Mouse (Mus musculus) heart, postnatal 0 days (tissue): ENCODE measurements around the gene Gm49630. TPM values are rescaled to one million over a fixed set of nuclear protein-coding genes. Genes with fewer than 3 reads are reported as not detected.
"Not testable (repeated sequence)": the region's sequence is repeated elsewhere in the genome, so short reads cannot be mapped to it uniquely, and the experiment has no call there.

Experiments used
- ATAC-seq: fragments of 200-750 bp; cut with Nextera tagmentation; 2 replicates; pipeline ENCODE4 v1.8.0; 2017; ENCODE audit warnings: low read depth, moderate number of reproducible peaks, moderate library complexity; ENCODE audit not compliant: insufficient read depth
- DNase-seq: peaks from one replicate; pipeline ENCODE4 v3.0.0-alpha.2; 2016; ENCODE audit warnings: low spot score
- H3K27ac ChIP-seq: fragments of 300-500 bp; sonication (generic); 2 replicates; pipeline ENCODE4 v1.5.1; 2014; ENCODE audit warnings: low read depth, mild to moderate bottlenecking
- H3K27me3 ChIP-seq: fragments of 300-500 bp; sonication (generic); 2 replicates; pipeline ENCODE4 v1.6.1; 2014; ENCODE audit warnings: low read length, mixed read lengths; ENCODE audit not compliant: control insufficient read depth, insufficient read depth
- H3K36me3 ChIP-seq: fragments of 300-500 bp; sonication (generic); replicated peaks from 2 replicates; pipeline ENCODE4 v1.6.1; 2014; ENCODE audit warnings: low read length, mixed read lengths; ENCODE audit not compliant: control insufficient read depth, insufficient read depth
- H3K4me1 ChIP-seq: fragments of 300-500 bp; sonication (generic); 2 replicates; pipeline ENCODE4 v1.6.1; 2014; ENCODE audit warnings: antibody characterized with exemption; ENCODE audit not compliant: control insufficient read depth, insufficient read depth
- H3K4me2 ChIP-seq: fragments of 300-500 bp; sonication (generic); 2 replicates; pipeline ENCODE4 v1.6.1; 2014; ENCODE audit warnings: low read depth, mild to moderate bottlenecking, low read length, moderate library complexity
- H3K4me3 ChIP-seq: fragments of 300-500 bp; sonication (generic); 2 replicates; pipeline ENCODE4 v1.5.1; 2014; ENCODE audit warnings: low read depth, low read length
- H3K9ac ChIP-seq: fragments of 300-500 bp; sonication (generic); replicated peaks from 2 replicates; pipeline ENCODE4 v1.6.1; 2014; ENCODE audit warnings: low read depth, low read length, mixed read lengths
- H3K9me3 ChIP-seq: fragments of 300-500 bp; sonication (generic); replicated peaks from 2 replicates; pipeline ENCODE4 v1.6.1; 2016; ENCODE audit warnings: low read length; ENCODE audit not compliant: control insufficient read depth
- WGBS: fragments of 180-500 bp; shearing (Covaris S2); extraction: QIAGEN DNeasy Blood & Tissue Kit; methylation state at CpG from one replicate; pipeline ENCODE4 v1.1.7; 2014; 5-methylcytosine and 5-hydroxymethylcytosine counted together
- polyA plus RNA-seq: library from polyadenylated mRNA; unstranded; fragments of >200 nt; fragmentation: Nextera tagmentation; extraction: Ambion mirVana; gene quantifications from 2 replicates; pipeline ENCODE4 v1.2.1, GENCODE M21; 2015
- total RNA-seq: library from RNA; depleted of rRNA; stranded (reverse); fragments of >200 nt; gene quantifications from 2 replicates; pipeline ENCODE4 v1.2.3, GENCODE M21; 2014; ENCODE audit warnings: low replicate concordance

Gene Gm49630
- total and polyA plus RNA-seq, 2 experiments from 2014 or later: not detected

GRCm38 (mm10) chr17:7395671-7396070 lies 23.9 kb upstream of the Gm49630 start:
- H3K36me3 ChIP-seq, DNase-seq, H3K4me3 ChIP-seq, H3K27me3 ChIP-seq, H3K9ac ChIP-seq, H3K4me2 ChIP-seq, H3K27ac ChIP-seq, H3K9me3 ChIP-seq, ATAC-seq, H3K4me1 ChIP-seq: not testable (repeated sequence)
- 90% methylated on average over 6 of the region's 8 CpGs for WGBS

- 84% methylated on average over 7 of the region's 7 CpGs for WGBS
- not testable (repeated sequence) for H3K27me3 ChIP-seq, H3K9ac ChIP-seq, DNase-seq, H3K9me3 ChIP-seq, H3K4me1 ChIP-seq, H3K36me3 ChIP-seq, ATAC-seq, H3K4me3 ChIP-seq, H3K27ac ChIP-seq, H3K4me2 ChIP-seq
Observed at GRCm38 (mm10) chr17:7395116-7395515, 23.3 kb upstream of the Gm49630 start.

DNA sequence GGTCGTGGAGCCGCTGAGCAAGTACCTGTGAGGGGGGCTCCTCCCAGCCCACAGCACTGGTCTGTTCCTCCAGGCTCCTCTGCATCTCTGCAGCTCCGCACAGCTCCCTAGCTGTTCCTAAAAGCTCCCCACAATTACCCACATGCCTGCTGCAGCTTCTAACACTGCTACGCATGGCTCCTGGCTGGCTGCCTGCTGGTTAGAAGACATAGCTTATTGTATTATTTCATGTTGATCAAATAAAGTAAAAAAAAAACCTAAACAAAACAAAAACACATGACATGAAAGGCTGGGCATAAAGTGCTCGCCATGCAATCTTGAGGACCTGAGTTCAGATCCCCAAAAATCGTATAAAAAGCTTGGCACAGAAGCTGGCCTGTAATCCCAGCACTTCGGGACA lies 18.1 kb upstream of the Gm49630 start:
- H3K4me3 ChIP-seq, H3K4me1 ChIP-seq, DNase-seq, H3K9ac ChIP-seq, H3K4me2 ChIP-seq, H3K27me3 ChIP-seq, H3K36me3 ChIP-seq, ATAC-seq, H3K27ac ChIP-seq, H3K9me3 ChIP-seq: not testable (repeated sequence)
- WGBS: 79% methylated on average over 7 of the region's 7 CpGs

DNA sequence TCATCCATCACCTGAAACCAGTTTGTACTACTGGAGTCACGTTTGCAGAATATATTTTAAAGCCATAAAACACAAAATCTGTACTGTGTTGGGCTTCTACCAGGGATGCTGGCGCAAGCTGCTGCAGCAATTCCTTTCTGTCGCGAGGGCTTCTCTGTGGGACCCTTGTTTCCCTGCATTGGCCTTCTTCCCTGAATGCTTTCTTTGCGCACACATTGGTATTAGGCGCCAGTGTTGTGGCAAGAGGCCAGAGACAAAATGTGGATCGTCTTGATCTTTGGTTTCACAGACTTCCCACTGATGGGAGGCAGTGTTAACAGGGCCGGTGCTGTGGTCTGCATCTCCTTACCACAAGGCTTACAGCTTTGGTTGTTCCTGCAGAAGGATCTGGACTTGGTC lies 17.2 kb upstream of the Gm49630 start:
- H3K9me3 ChIP-seq, H3K27me3 ChIP-seq: not testable (repeated sequence)

GRCm38 (mm10) chr17:7388341-7388957 lies 16.7 kb upstream of the Gm49630 start:
- not testable (repeated sequence) for H3K36me3 ChIP-seq, H3K27ac ChIP-seq, H3K4me2 ChIP-seq, H3K4me3 ChIP-seq, H3K27me3 ChIP-seq, H3K9me3 ChIP-seq, H3K4me1 ChIP-seq, DNase-seq, ATAC-seq, H3K9ac ChIP-seq
- WGBS: no CpG with 5 or more reads among the region's 2 CpGs

More for the DNA sequence above, 17.2 kb upstream of the Gm49630 start:
- not testable (repeated sequence) for H3K36me3 ChIP-seq, H3K4me1 ChIP-seq, DNase-seq, H3K4me3 ChIP-seq, H3K27ac ChIP-seq, H3K9ac ChIP-seq, ATAC-seq, H3K4me2 ChIP-seq
- WGBS: 80% methylated on average over 6 of the region's 8 CpGs

DNA sequence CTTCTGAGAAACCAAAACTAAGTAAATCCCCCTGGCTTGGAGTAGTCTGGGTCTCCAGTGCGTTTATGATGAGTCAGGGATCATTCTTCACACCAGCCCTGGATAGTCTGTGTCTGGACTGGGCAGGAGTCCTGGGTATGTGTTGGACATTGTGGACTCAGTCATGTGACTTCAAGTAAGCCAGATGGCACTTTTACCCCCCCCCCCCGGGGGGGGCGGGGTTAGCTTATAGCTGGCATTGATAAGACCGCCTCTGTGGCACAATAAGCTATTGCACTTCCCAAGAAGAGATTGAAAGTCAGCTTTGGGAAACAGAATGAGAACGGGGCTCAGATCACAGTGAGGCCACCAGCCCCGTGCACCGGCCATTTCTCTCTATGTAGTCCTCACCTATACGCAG lies 14.2 kb upstream of the Gm49630 start:
- H3K4me1 ChIP-seq, H3K36me3 ChIP-seq, DNase-seq, ATAC-seq, H3K27me3 ChIP-seq, H3K27ac ChIP-seq, H3K4me2 ChIP-seq, H3K4me3 ChIP-seq, H3K9ac ChIP-seq, H3K9me3 ChIP-seq: not testable (repeated sequence)
- WGBS: 72% methylated on average over 8 of the region's 8 CpGs

- not testable (repeated sequence) for H3K9ac ChIP-seq, H3K4me2 ChIP-seq, H3K4me1 ChIP-seq, H3K27me3 ChIP-seq, H3K4me3 ChIP-seq, DNase-seq, ATAC-seq, H3K27ac ChIP-seq, H3K36me3 ChIP-seq, H3K9me3 ChIP-seq
- 73% methylated on average over 3 of the region's 3 CpGs for WGBS
Observed at GRCm38 (mm10) chr17:7385364-7385763, 13.6 kb upstream of the Gm49630 start, which contains the start of gene Unc93a2. Gene Unc93a2 (minus strand): TSS chr17:7385464.

- not testable (repeated sequence) for H3K4me1 ChIP-seq, H3K27me3 ChIP-seq, H3K36me3 ChIP-seq, H3K4me2 ChIP-seq, DNase-seq, H3K9me3 ChIP-seq, ATAC-seq, H3K27ac ChIP-seq, H3K4me3 ChIP-seq, H3K9ac ChIP-seq
- 81% methylated on average over 10 of the region's 13 CpGs for WGBS
Observed at GRCm38 (mm10) chr17:7383167-7384143, 11.7 kb upstream of the Gm49630 start.
